Mouse (Mus musculus) myocyte (in vitro differentiated cells): ENCODE data around the gene Slc25a19. TPM values are rescaled to one million over a fixed set of nuclear protein-coding genes. Genes with fewer than 3 reads are reported as not detected.

ENCODE experiments used
- H3K27me3 ChIP-seq: one replicate; pipeline ENCODE4 v1.6.1; 2011; ENCODE audit not compliant: control insufficient read depth, insufficient read depth, insufficient read length
- H3K36me3 ChIP-seq: one replicate; pipeline ENCODE4 v1.6.1; 2011; ENCODE audit not compliant: control insufficient read depth, insufficient read depth
- H3K4me2 ChIP-seq: one replicate; pipeline ENCODE4 v1.6.1; 2011; ENCODE audit warnings: low read depth, control low read depth
- H3K4me3 ChIP-seq: one replicate; pipeline ENCODE4 v1.5.1; 2011; ENCODE audit warnings: mild to moderate bottlenecking, control low read depth, moderate library complexity
- H3K79me2 ChIP-seq: one replicate; pipeline ENCODE4 v1.6.1; 2011; ENCODE audit not compliant: control insufficient read depth, insufficient read depth
- H3ac ChIP-seq: one replicate; pipeline ENCODE4 v1.6.1; 2011; ENCODE audit not compliant: control insufficient read depth, insufficient read length
- CEBPB ChIP-seq: IDR thresholded peaks from 2 replicates; pipeline ENCODE4 v1.6.1; 2011; ENCODE audit warnings: mild to moderate bottlenecking, moderate library complexity; ENCODE audit not compliant: poor library complexity, insufficient read depth, severe bottlenecking
- E2F4 ChIP-seq: IDR thresholded peaks from one replicate; pipeline ENCODE4 v1.6.1; 2011; ENCODE audit warnings: mild to moderate bottlenecking, control low read depth, moderate library complexity; ENCODE audit not compliant: insufficient read depth
- MAX ChIP-seq: IDR thresholded peaks from one replicate; pipeline ENCODE4 v1.6.1; 2011; ENCODE audit warnings: low read depth, mild to moderate bottlenecking, control low read depth
- MYOD1 ChIP-seq, 3 experiments: IDR thresholded peaks; one replicate each; pipeline ENCODE4 v1.6.1; 2011; ENCODE audit warnings: control low read depth in 2 of 3, low read depth in 2 of 3, mild to moderate bottlenecking in 2 of 3, moderate library complexity in 1 of 3; ENCODE audit not compliant: insufficient read length in 2 of 3, control insufficient read depth in 1 of 3
- MYOG ChIP-seq, 3 experiments: IDR thresholded peaks; one replicate each; pipeline ENCODE4 v1.6.1; 2011; ENCODE audit warnings: control low read depth in 2 of 3, low read depth in 2 of 3, mild to moderate bottlenecking in 2 of 3; ENCODE audit not compliant: insufficient read length in 2 of 3, control insufficient read depth in 1 of 3, insufficient read depth in 1 of 3
- POLR2A ChIP-seq: IDR thresholded peaks from one replicate; pipeline ENCODE4 v1.6.1; 2011; ENCODE audit warnings: low read depth, mild to moderate bottlenecking, control low read depth, moderate library complexity; ENCODE audit not compliant: insufficient read length
- POLR2AphosphoS2 ChIP-seq: IDR thresholded peaks from one replicate; pipeline ENCODE4 v1.6.1; 2011; ENCODE audit warnings: low read depth, control low read depth; ENCODE audit not compliant: insufficient read length
- REST ChIP-seq: IDR thresholded peaks from one replicate; pipeline ENCODE4 v1.6.1; 2011; ENCODE audit warnings: mild to moderate bottlenecking, control low read depth, moderate library complexity; ENCODE audit not compliant: insufficient read depth, insufficient read length
- SRF ChIP-seq: IDR thresholded peaks from one replicate; pipeline ENCODE4 v1.6.1; 2011; ENCODE audit warnings: low read depth; ENCODE audit not compliant: control insufficient read depth, insufficient read length
- TCF12 ChIP-seq: IDR thresholded peaks from one replicate; pipeline ENCODE4 v1.6.1; 2011; ENCODE audit warnings: mild to moderate bottlenecking, control low read depth; ENCODE audit not compliant: poor library complexity, insufficient read depth, severe bottlenecking
- TCF3 ChIP-seq: IDR thresholded peaks from one replicate; pipeline ENCODE4 v1.6.1; 2011; ENCODE audit warnings: low read depth, control low read depth; ENCODE audit not compliant: insufficient read length
- USF1 ChIP-seq: IDR thresholded peaks from one replicate; pipeline ENCODE4 v1.6.1; 2011; ENCODE audit warnings: low read depth, mild to moderate bottlenecking, control low read depth, moderate library complexity
- polyA plus RNA-seq: library from polyadenylated mRNA; unstranded; fragments of >200 nt; fragmentation: generic; extraction: Trizol; gene quantifications from one replicate; pipeline ENCODE4 v1.2.1, GENCODE M21; 2012; ENCODE audit warnings: missing spikeins

Gene Slc25a19
- polyA plus RNA-seq, 1 experiment, result 13.9 TPM

DNA sequence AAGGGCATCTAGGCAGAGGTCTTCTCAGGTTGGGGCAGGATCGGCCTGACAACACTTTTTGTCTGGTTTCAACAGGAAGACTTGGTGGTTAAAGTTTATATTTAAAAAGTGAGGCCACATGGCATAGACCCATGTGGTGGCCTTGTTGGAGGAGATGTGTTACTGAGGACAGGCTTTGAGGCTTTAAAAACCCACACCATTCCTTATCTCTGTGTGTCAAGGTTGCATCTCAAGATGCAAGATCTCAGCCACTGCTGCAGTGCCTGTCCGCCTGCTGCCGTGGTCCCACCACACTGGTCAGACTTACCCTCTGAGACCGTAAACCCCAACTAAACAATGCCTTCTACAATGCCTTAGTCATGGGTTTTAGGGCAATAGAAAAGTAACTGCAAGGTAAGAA lies 29.8 kb downstream of the Slc25a19 start:
- no peak for TF ChIP-seq USF1
- TF ChIP-seq MAX, result no peak
- no peak for TF ChIP-seq TCF12
- TF ChIP-seq E2F4, result no peak
- no peak for TF ChIP-seq POLR2AphosphoS2
- no peak for TF ChIP-seq SRF
- no peak for TF ChIP-seq POLR2A
- TF ChIP-seq TCF3, result no peak
- no peak for TF ChIP-seq REST
- TF ChIP-seq MYOG (IDR thresholded peaks at IDR 0.05; ENCODE audit: control insufficient read depth in 1 of 3, insufficient read depth in 1 of 3, insufficient read length in 2 of 3, low read depth in 2 of 3), result no peak
- no peak for TF ChIP-seq CEBPB
- TF ChIP-seq MYOD1 (IDR thresholded peaks at IDR 0.05; ENCODE audit: control insufficient read depth in 1 of 3, insufficient read length in 2 of 3, low read depth in 2 of 3), result no peak
- H3K36me3 ChIP-seq, result peaks cover 12% of the 10 kb centered on the region

DNA sequence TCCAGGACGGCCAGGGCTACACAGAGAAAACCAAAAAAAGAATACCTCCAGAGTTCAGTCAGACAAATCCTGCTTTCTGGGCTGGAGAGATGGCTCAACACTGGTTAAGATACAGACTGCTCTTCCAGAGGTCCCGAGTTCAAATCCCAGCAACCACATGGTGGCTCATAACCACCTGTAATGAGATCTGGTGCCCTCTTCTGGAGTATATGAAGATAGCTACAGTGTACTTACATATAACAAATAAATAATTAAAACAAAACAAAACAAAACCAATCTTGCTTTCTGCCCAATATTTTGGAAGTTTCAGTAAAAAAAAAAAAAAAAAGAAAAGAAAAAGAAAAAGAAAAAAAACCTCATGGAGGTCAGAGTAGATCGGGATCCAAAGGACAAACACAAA lies 32.9 kb downstream of the Slc25a19 start:
- no peaks in the 10 kb centered on the region for H3K27me3 ChIP-seq
- peaks cover 33% of the 10 kb centered on the region for H3K79me2 ChIP-seq
- peaks cover 19% of the 10 kb centered on the region for H3K36me3 ChIP-seq
- TF ChIP-seq MYOG (IDR thresholded peaks at IDR 0.05; ENCODE audit: control insufficient read depth in 1 of 3, insufficient read depth in 1 of 3, insufficient read length in 2 of 3, low read depth in 2 of 3), result no peak
- TF ChIP-seq POLR2A, result no peak
- TF ChIP-seq MYOD1 (IDR thresholded peaks at IDR 0.05; ENCODE audit: control insufficient read depth in 1 of 3, insufficient read length in 2 of 3, low read depth in 2 of 3), result no peak
- no peak for TF ChIP-seq POLR2AphosphoS2
- no peak for TF ChIP-seq REST
- no peak for TF ChIP-seq USF1
- TF ChIP-seq TCF12, result no peak
- TF ChIP-seq E2F4, result no peak
- TF ChIP-seq SRF, result no peak
- TF ChIP-seq TCF3, result no peak
- no peak for TF ChIP-seq CEBPB
- no peak for TF ChIP-seq MAX
- no peak overlapping the region for H3K4me2 ChIP-seq
- H3K4me3 ChIP-seq, result no peak overlapping the region
- H3ac ChIP-seq, result no peak overlapping the region

More for the DNA sequence above, 29.8 kb downstream of the Slc25a19 start:
- Histone ChIP-seq H3K4me2 (no peak overlapping the region), H3ac (no peak overlapping the region), H3K4me3 (no peak overlapping the region), H3K27me3 (no peaks in the 10 kb centered on the region), H3K79me2 (peaks cover 63% of the 10 kb centered on the region)

DNA sequence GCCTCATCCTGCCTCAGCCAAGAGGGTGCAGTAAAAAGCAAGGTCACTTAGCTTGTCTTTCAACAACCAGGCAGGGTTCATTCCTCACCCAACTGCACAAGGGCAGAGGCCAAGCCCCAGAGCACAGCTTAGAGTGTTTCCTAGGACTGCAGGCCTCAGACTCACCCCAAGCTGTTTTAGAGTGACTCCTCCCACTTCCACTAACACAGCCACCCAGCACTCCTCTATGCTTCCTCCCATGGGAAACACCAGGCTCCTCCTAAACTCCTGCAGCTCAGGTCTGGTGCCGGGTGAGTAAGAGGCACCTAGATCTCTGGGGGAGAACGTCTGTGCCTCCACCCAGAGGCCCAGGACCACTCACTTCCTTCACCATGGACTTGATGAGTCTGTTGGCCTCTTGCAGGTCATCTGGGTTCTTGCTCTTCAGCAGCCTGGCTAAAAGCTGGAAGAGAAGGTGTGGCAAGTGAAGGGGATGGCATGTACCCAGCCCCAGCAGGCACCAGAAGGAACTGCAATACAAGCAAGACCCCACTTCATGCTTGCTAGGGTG lies 37.5 kb downstream of the Slc25a19 start:
- H3K36me3 ChIP-seq, result peaks cover 25% of the 10 kb centered on the region
- H3K4me3 ChIP-seq, result no peak overlapping the region
- TF ChIP-seq MAX (no peak), TCF12 (no peak), TCF3 (no peak), SRF (no peak), POLR2AphosphoS2 (no peak)
- H3K79me2 ChIP-seq, result no peaks in the 10 kb centered on the region
- H3ac ChIP-seq, result no peak overlapping the region
- H3K4me2 ChIP-seq, result no peak overlapping the region
- no peaks in the 10 kb centered on the region for H3K27me3 ChIP-seq

DNA sequence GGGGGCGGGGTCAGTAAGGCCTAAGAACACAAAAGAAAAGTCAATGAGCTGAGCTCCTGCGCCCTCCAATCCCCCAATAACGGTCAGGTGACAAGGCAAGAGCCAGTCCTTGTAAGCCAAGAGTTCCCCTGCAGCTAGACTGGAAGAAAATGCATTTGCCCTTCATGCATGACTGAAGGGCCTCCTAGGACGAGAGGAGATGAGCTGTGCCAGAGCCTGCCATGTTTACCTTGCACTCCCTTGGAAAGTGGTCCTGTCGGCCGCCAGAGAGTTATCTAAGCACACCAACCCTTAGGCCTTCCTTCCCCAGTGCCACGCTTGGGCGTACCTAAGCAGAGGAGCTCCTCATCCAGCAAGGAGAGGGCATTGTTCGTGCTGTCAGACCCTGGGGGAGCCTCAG lies 40.1 kb downstream of the Slc25a19 start:
- Histone ChIP-seq H3K36me3 (peaks cover 43% of the 10 kb centered on the region), H3K79me2 (no peaks in the 10 kb centered on the region), H3K27me3 (no peaks in the 10 kb centered on the region), H3ac (no peak overlapping the region), H3K4me2 (no peak overlapping the region), H3K4me3 (no peak overlapping the region)
- no peak for TF ChIP-seq POLR2A
- no peak for TF ChIP-seq MAX
- TF ChIP-seq MYOG (IDR thresholded peaks at IDR 0.05; ENCODE audit: control insufficient read depth in 1 of 3, insufficient read depth in 1 of 3, insufficient read length in 2 of 3, low read depth in 2 of 3), result no peak
- TF ChIP-seq TCF3, result no peak
- no peak for TF ChIP-seq MYOD1 (IDR thresholded peaks at IDR 0.05; ENCODE audit: control insufficient read depth in 1 of 3, insufficient read length in 2 of 3, low read depth in 2 of 3)
- TF ChIP-seq E2F4, result no peak

DNA sequence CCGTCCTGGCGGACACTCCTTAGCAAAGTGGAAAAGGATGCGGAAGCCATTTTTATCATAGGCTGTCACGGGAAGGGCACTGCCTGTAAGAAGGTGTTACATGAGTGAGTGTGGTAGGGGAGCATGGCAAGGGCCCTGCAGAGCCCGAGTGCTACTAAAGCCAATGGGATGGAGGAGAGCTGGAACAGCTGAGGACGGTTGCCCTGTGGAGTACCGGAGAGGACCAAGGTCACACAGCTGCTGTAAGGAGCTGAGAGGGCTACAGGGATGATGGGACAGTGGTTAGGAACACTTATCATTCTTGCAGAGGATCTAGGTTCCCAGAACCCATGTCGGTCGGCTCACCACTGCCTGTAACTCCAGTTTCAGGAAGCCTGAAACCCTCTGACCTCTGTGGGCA lies 41.7 kb downstream of the Slc25a19 start:
- Histone ChIP-seq H3K4me3 (no peak overlapping the region), H3K4me2 (no peak overlapping the region), H3K79me2 (no peaks in the 10 kb centered on the region), H3ac (no peak overlapping the region), H3K27me3 (no peaks in the 10 kb centered on the region), H3K36me3 (peaks cover 48% of the 10 kb centered on the region)
- TF ChIP-seq MYOG (IDR thresholded peaks at IDR 0.05; ENCODE audit: control insufficient read depth in 1 of 3, insufficient read depth in 1 of 3, insufficient read length in 2 of 3, low read depth in 2 of 3) (no peak), MAX (no peak), POLR2A (no peak), SRF (no peak), MYOD1 (IDR thresholded peaks at IDR 0.05; ENCODE audit: control insufficient read depth in 1 of 3, insufficient read length in 2 of 3, low read depth in 2 of 3) (no peak), CEBPB (no peak), REST (no peak), E2F4 (no peak), TCF12 (no peak), TCF3 (no peak), POLR2AphosphoS2 (no peak), USF1 (no peak)
